Mouse (Mus musculus) heart, adult 2 months (tissue): ENCODE data around the gene Cenpl. TPM values are rescaled to one million over a fixed set of nuclear protein-coding genes. Genes with fewer than 3 reads are reported as not detected.

Experiments used
- DNase-seq, 2 experiments: peaks; one replicate each; pipeline ENCODE4 v3.0.0; 2021
- H3K27ac ChIP-seq: fragments of 200-600 bp; 2 replicates; pipeline ENCODE4 v1.8.1; 2022
- H3K27me3 ChIP-seq: fragments of 200-500 bp; 2 replicates; pipeline ENCODE4 v1.6.1; 2012; ENCODE audit warnings: mild to moderate bottlenecking, low read length, inconsistent platforms, mixed read lengths; ENCODE audit not compliant: control insufficient read depth, insufficient read depth
- H3K36me3 ChIP-seq: fragments of 200-500 bp; 2 replicates; pipeline ENCODE4 v1.6.1; 2012; ENCODE audit warnings: low read length, inconsistent platforms; ENCODE audit not compliant: control insufficient read depth, insufficient read depth
- H3K4me1 ChIP-seq: fragments of 200-500 bp; 2 replicates; pipeline ENCODE4 v1.6.1; 2011; ENCODE audit warnings: low read length; ENCODE audit not compliant: control insufficient read depth, insufficient read depth
- H3K4me3 ChIP-seq: fragments of 200-600 bp; 2 replicates; pipeline ENCODE4 v1.8.1; 2022
- H3K79me2 ChIP-seq: fragments of 200-500 bp; replicated peaks from 2 replicates; pipeline ENCODE4 v1.6.1; 2012; ENCODE audit warnings: mild to moderate bottlenecking, inconsistent platforms, low read length, moderate library complexity, mixed read lengths; ENCODE audit not compliant: control insufficient read depth, insufficient read depth
- H3K9ac ChIP-seq: fragments of 200-500 bp; 2 replicates; pipeline ENCODE4 v1.6.1; 2012; ENCODE audit warnings: low read depth, mild to moderate bottlenecking, control low read depth, inconsistent platforms, low read length, mixed read lengths
- CTCF ChIP-seq: fragments of 200-600 bp; IDR thresholded peaks from 2 replicates; pipeline ENCODE4 v1.8.1; 2022; ENCODE audit warnings: antibody characterized with exemption, mild to moderate bottlenecking, moderate library complexity
- EP300 ChIP-seq: fragments of 200-500 bp; IDR thresholded peaks from 2 replicates; pipeline ENCODE4 v1.6.1; 2011; ENCODE audit warnings: low read depth, low read length, control low read depth; ENCODE audit not compliant: insufficient read depth
- POLR2A ChIP-seq: fragments of 200-500 bp; IDR thresholded peaks from 2 replicates; pipeline ENCODE4 v1.6.1; 2011; ENCODE audit warnings: mild to moderate bottlenecking, low read depth, low read length, control low read depth; ENCODE audit not compliant: insufficient read depth
- WGBS: fragments of 180-500 bp; shearing (Covaris S2); methylation state at CpG from one replicate; pipeline ENCODE4 v1.1.7; 2018; 5-methylcytosine and 5-hydroxymethylcytosine counted together
- intact Hi-C: fragments of 180-260 bp; cut with DNase I; formaldehyde crosslinking; loops from one replicate; pipeline ENCODE4 v1.15.1; 2025
- polyA plus RNA-seq: library from polyadenylated mRNA; depleted of rRNA; stranded (reverse); fragments of >200 nt; gene quantifications from 2 replicates; pipeline ENCODE4 v1.2.3, GENCODE M21; 2012
- total RNA-seq, 2 experiments: library from RNA; stranded (reverse); gene quantifications; 2 replicates each; pipeline ENCODE4 v1.2.3; 2021

Gene Cenpl
- total and polyA plus RNA-seq, 3 experiments = 0.41 to 1.2 (median 1.1) TPM

- H3K27me3 ChIP-seq = no peaks in the 10 kb centered on the region
- intact Hi-C loops = loop anchor here (10.0 kb wide), 3 partner anchors 156 to 824 kb away; partner anchors contain the start of gene Cacybp
- no peak overlapping the region for H3K9ac ChIP-seq
- DNase-seq = no peak
- TF ChIP-seq CTCF (no peak), POLR2A (peak; percentile 39; the same call in 1 of the 2 replicates), EP300 (no peak)
- H3K4me1 ChIP-seq = peaks cover 8% of the 10 kb centered on the region
- H3K27ac ChIP-seq = no peak overlapping the region
- H3K36me3 ChIP-seq = peaks cover 29% of the 10 kb centered on the region
- 0 out of 2 replicates have a peak, but pooled peaks cover 2% of the 10 kb centered on the region for H3K79me2 ChIP-seq
- 58% methylated on average over 3 of the region's 3 CpGs for WGBS
- no peak overlapping the region for H3K4me3 ChIP-seq
Observed at GRCm38 (mm10) chr1:161038968-161039721, 31.4 kb upstream of the Cenpl start.

GRCm38 (mm10) chr1:161039741-161040425, 30.6 kb upstream of the Cenpl start:
- 60% methylated on average over 3 of the region's 3 CpGs for WGBS
- no peak overlapping the region for H3K27ac ChIP-seq

GRCm38 (mm10) chr1:161040426-161040770, 30.1 kb upstream of the Cenpl start:
- H3K4me1 ChIP-seq = peaks cover 8% of the 10 kb centered on the region
- H3K36me3 ChIP-seq = peaks cover 29% of the 10 kb centered on the region
- no peak overlapping the region for H3K4me3 ChIP-seq
- no peak overlapping the region for H3K27ac ChIP-seq
- WGBS = 74% methylated on average over 1 of the region's 1 CpGs
- TF ChIP-seq POLR2A (no peak), CTCF (no peak), EP300 (no peak)
- H3K79me2 ChIP-seq = 0 out of 2 replicates have a peak, but pooled peaks cover 2% of the 10 kb centered on the region
- intact Hi-C loops = no loop called here
- no peak overlapping the region for H3K9ac ChIP-seq
- no peak for DNase-seq
- H3K27me3 ChIP-seq = no peaks in the 10 kb centered on the region

More at GRCm38 (mm10) chr1:161039741-161040425, 30.6 kb upstream of the Cenpl start:
- H3K9ac ChIP-seq = no peak overlapping the region
- H3K4me3 ChIP-seq = no peak overlapping the region
- H3K27me3 ChIP-seq = no peaks in the 10 kb centered on the region
- DNase-seq = no peak
- H3K4me1 ChIP-seq = peaks cover 8% of the 10 kb centered on the region
- 0 out of 2 replicates have a peak, but pooled peaks cover 2% of the 10 kb centered on the region for H3K79me2 ChIP-seq
- intact Hi-C loops = loop anchor here (10.0 kb wide), 3 partner anchors 155 to 825 kb away; partner anchors contain the start of gene Cacybp
- TF ChIP-seq POLR2A (peak; percentile 32; the same call in 1 of the 2 replicates), CTCF (no peak)
- H3K36me3 ChIP-seq = peaks cover 29% of the 10 kb centered on the region

GRCm38 (mm10) chr1:161040855-161041254, 29.7 kb upstream of the Cenpl start:
- Histone ChIP-seq H3K9ac (no peak overlapping the region), H3K27me3 (no peaks in the 10 kb centered on the region), H3K79me2 (0 out of 2 replicates have a peak, but pooled peaks cover 2% of the 10 kb centered on the region), H3K4me3 (no peak overlapping the region), H3K27ac (no peak overlapping the region), H3K4me1 (peaks cover 8% of the 10 kb centered on the region), H3K36me3 (peaks cover 27% of the 10 kb centered on the region)
- no peak for DNase-seq
- intact Hi-C loops = no loop called here
- TF ChIP-seq CTCF = no peak
- TF ChIP-seq POLR2A = no peak
- no peak for TF ChIP-seq EP300

GRCm38 (mm10) chr1:161041261-161042020, 29.1 kb upstream of the Cenpl start:
- Histone ChIP-seq H3K27me3 (no peaks in the 10 kb centered on the region), H3K9ac (no peak overlapping the region), H3K36me3 (peaks cover 21% of the 10 kb centered on the region), H3K27ac (no peak overlapping the region), H3K4me1 (peaks cover 4% of the 10 kb centered on the region), H3K79me2 (no peaks in the 10 kb centered on the region), H3K4me3 (no peak overlapping the region)
- 87% methylated on average over 7 of the region's 7 CpGs for WGBS
- DNase-seq = no peak
- no peak for TF ChIP-seq CTCF
- TF ChIP-seq POLR2A = no peak
- no peak for TF ChIP-seq EP300
- intact Hi-C loops = no loop called here
